Mouse (Mus musculus) thymus, postnatal 4 days (tissue): ENCODE results near the gene Xrcc1.
A peak's percentile ranks its signal among the peaks of the same experiment; 100 is the strongest.
"Not testable (repeated sequence)": the region's sequence is repeated elsewhere in the genome, so short reads cannot be mapped to it uniquely, and the experiment has no call there.

Source experiments
- DNase-seq: peaks from one replicate; pipeline ENCODE4 v3.0.0; 2021

The Xrcc1 gene

DNA sequence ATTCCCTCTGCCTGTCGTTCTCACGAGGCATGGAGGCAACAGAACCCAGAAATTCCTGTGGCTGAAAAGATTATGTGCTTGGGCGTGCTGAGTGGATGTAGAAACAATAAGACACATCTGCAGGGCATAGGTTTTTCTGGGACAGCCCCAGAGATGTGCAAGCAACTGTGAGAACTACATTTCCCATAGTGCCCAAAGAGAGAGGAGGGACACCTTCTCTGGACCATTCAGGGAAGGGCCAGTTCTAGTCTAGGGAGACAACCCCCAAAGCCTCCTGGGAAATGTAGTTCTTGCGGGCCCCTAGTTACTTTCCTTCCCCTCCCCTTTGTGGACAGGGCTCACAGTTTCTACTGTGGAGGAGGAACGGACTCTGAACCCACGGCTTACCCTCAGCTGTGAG lies 61.9 kb downstream of the Xrcc1 start:
- peak; percentile 77 for DNase-seq

DNA sequence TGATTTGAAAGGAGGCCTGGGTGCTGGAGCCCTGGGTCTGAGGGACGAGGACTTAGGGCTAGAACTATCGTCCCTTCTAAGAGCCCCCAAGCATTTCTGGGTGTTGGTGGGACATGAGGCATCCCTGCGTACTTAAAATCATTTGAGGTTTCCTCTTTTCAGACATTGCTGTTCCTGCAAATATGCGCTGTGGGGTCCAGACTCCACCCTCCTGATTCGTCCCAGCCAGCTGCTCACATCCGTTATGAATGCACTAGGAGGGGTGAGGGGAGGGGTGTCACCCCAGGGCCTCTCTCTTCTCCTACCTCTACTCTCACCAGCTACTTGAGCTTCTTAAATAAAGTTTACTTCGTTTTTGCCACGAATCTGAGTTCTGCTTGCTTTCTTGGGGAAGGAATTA lies 62.5 kb downstream of the Xrcc1 start:
- DNase-seq: peak; percentile 69

GRCm38 (mm10) chr7:24610144-24610878 lies 64.2 kb downstream of the Xrcc1 start, which contains the start of gene Phldb3:
Gene Phldb3 (plus strand): TSS chr7:24610763.
- peak; percentile 67 for DNase-seq

DNA sequence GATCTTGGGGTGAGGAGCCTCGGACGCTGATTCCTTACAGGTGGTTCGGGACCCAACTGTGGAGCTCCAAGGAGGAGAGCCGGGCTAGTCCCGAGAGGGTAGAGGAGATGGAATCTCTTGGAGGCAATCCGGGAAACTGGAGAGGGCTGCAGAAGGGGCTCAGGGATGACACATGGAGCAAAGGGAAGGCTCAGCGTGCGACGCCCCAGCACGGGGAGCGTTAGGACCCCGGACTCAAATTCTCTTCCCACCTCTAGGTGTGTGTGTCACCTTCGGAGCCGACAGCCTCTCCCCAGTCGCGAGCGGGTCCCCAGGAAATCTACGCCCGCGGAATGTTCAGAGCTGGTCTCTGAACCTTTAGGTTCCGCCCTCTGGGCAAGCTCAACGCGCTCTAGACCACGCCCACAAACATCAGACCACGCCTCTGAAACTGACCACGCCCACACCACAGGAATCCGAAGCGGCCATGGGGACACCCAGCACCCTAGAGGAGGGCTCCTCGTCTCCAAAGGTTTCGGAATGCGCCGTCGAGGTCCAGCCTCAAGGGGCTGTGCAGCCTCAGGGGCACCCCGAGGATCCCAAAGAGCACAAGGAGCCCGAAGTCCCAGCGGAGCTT lies 64.9 kb downstream of the Xrcc1 start:
- DNase-seq: peak; percentile 97

GRCm38 (mm10) chr7:24611709-24612108 lies 65.6 kb downstream of the Xrcc1 start:
- DNase-seq: no peak

GRCm38 (mm10) chr7:24612308-24612910 lies 66.3 kb downstream of the Xrcc1 start:
- DNase-seq: peak; percentile 40

- DNase-seq: no peak
Observed at GRCm38 (mm10) chr7:24614816-24615215, 68.7 kb downstream of the Xrcc1 start.

DNA sequence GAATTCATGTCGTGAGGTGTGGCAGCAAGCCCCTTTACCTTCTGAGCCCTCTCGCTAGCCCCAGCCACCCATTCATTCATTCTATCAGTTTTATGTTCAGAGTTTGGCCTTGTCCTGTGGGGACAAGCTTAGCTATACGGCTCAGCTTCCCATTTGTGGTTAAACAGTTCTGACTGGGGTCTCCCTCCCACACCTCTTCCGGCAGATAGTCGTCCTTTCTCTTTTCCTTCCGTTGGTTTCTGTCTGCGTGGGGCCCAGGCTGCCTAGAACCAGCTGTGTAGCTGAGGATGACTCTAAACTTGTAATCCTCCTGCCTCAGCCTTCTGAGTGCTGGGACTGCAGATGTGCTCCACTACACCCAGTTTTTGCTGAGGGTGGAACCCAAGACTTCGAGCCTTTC lies 71.7 kb downstream of the Xrcc1 start:
- DNase-seq: no peak

DNA sequence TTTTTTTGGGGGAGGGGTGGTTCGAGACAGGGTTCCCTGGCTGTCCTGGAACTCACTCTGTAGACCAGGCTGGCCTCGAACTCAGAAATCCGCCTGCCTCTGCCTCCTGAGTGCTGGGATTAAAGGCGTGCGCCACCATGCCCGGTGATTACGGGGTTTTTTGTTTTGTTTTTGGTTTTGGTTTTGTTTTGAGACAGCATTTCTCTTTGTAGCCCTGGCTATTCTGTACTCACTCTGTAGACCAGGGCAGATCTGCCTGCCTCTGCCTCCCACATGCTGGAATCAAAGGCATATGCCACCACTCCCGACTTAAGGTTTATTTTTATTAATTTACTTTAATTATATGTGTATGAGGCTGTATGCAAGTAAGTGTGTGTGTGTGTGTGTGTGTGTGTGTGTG lies 72.3 kb downstream of the Xrcc1 start:
- not testable (repeated sequence) for DNase-seq

GRCm38 (mm10) chr7:24619671-24620397 lies 73.7 kb downstream of the Xrcc1 start:
- peak; percentile 11 for DNase-seq

- peak; percentile 15 for DNase-seq
Observed at GRCm38 (mm10) chr7:24621193-24621592, 75.1 kb downstream of the Xrcc1 start.

GRCm38 (mm10) chr7:24622967-24623366 lies 76.9 kb downstream of the Xrcc1 start:
- DNase-seq: peak; percentile 11
